ENCODE assay signal across 22 mouse cellular contexts in the genomic region with DNA sequence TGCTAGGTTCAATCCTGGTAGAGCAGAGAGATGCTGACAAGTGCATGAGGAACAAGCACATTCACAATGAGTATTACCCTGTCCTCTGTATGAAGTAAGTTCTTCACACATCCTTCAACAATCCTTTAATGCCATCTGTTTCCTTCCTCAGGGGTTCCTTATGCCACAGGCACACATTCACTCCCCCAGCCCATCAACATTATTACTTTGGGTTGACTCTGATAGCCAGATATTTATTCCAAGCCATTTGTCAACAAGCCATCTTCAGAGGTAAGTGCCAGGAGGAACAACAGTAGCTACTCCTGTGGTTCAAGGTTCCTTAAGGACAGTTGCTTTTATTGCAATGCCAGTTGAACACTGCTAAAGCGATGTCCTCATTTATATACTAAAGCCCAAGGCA.
DNase-seq lines count a peak whose midpoint lies in the region; ATAC-seq and TF ChIP-seq lines count a peak whose summit lies in the region.
"Had no signal": no experiment of that assay in that cellular context is flagged by ENCODE, and none has a peak within 500 bp of the region (broad histone marks: within the 10 kb centered on the region; RNA-seq: fewer than 3 reads in every experiment).

No protein-coding gene starts in this region.

- H3K4me2 ChIP-seq in forebrain, embryonic 13.5 days: no peak overlapping the region
- no peak overlapping the region for H3K4me2 ChIP-seq in forebrain, embryonic 12.5 days
- no peak overlapping the region for H3K4me2 ChIP-seq in hindbrain, embryonic 15.5 days
- no peak overlapping the region for H3K4me2 ChIP-seq in hindbrain, embryonic 12.5 days (replicated peaks)
- no peak overlapping the region for H3K4me2 ChIP-seq in midbrain, postnatal 0 days (ENCODE audit: low read depth, low read length, poor library complexity, severe bottlenecking)
- H3K4me2 ChIP-seq in midbrain, embryonic 11.5 days: no peak overlapping the region
- H3K4me2 ChIP-seq: embryonic facial prominence, embryonic 12.5 days; embryonic facial prominence, embryonic 15.5 days; heart, embryonic 11.5 days; intestine, embryonic 15.5 days; kidney, embryonic 15.5 days had no signal

- H3K9me3 ChIP-seq in forebrain, embryonic 13.5 days (replicated peaks): no peaks in the 10 kb centered on the region
- H3K9me3 ChIP-seq in forebrain, embryonic 12.5 days: no peaks in the 10 kb centered on the region
- no peaks in the 10 kb centered on the region for H3K9me3 ChIP-seq in hindbrain, embryonic 15.5 days
- H3K9me3 ChIP-seq in hindbrain, embryonic 12.5 days (replicated peaks): no peaks in the 10 kb centered on the region
- no peaks in the 10 kb centered on the region for H3K9me3 ChIP-seq in midbrain, postnatal 0 days (ENCODE audit: low read length)
- H3K9me3 ChIP-seq in midbrain, embryonic 11.5 days (ENCODE audit: control insufficient read depth, low read length): no peaks in the 10 kb centered on the region
- H3K9me3 ChIP-seq: embryonic facial prominence, embryonic 12.5 days; embryonic facial prominence, embryonic 15.5 days; intestine, embryonic 15.5 days; kidney, embryonic 15.5 days had no signal

- 93% methylated on average over 1 of the region's 1 CpGs for WGBS in forebrain, embryonic 13.5 days
- WGBS in forebrain, embryonic 12.5 days: 93% methylated on average over 1 of the region's 1 CpGs
- 90% methylated on average over 1 of the region's 1 CpGs for WGBS in hindbrain, embryonic 15.5 days
- WGBS in hindbrain, embryonic 12.5 days: 90% methylated on average over 1 of the region's 1 CpGs
- 89% methylated on average over 1 of the region's 1 CpGs for WGBS in midbrain, postnatal 0 days
- 89% methylated on average over 1 of the region's 1 CpGs for WGBS in midbrain, embryonic 11.5 days

- no peak overlapping the region for H3K4me3 ChIP-seq in forebrain, embryonic 13.5 days
- no peak overlapping the region for H3K4me3 ChIP-seq in forebrain, embryonic 12.5 days (replicated peaks)
- no peak overlapping the region for H3K4me3 ChIP-seq in hindbrain, embryonic 15.5 days
- no peak overlapping the region for H3K4me3 ChIP-seq in hindbrain, embryonic 12.5 days
- H3K4me3 ChIP-seq in midbrain, postnatal 0 days (ENCODE audit: low read depth, low read length): no peak overlapping the region
- no peak overlapping the region for H3K4me3 ChIP-seq in midbrain, embryonic 11.5 days (ENCODE audit: low read depth, low read length)
- H3K4me3 ChIP-seq: embryonic facial prominence, embryonic 12.5 days; embryonic facial prominence, embryonic 15.5 days; gastrocnemius, adult 2 months; intestine, embryonic 15.5 days; kidney, embryonic 15.5 days had no signal

- no peaks in the 10 kb centered on the region for H3K36me3 ChIP-seq in forebrain, embryonic 13.5 days (ENCODE audit: poor library complexity, severe bottlenecking)
- H3K36me3 ChIP-seq in forebrain, embryonic 12.5 days (replicated peaks): no peaks in the 10 kb centered on the region
- H3K36me3 ChIP-seq in hindbrain, embryonic 15.5 days: peaks cover 3% of the 10 kb centered on the region; the same call in 1 of the 2 replicates
- no peaks in the 10 kb centered on the region for H3K36me3 ChIP-seq in hindbrain, embryonic 12.5 days
- H3K36me3 ChIP-seq in midbrain, postnatal 0 days (ENCODE audit: insufficient read depth, low read length): no peaks in the 10 kb centered on the region; the same call in 1 of the 2 replicates
- H3K36me3 ChIP-seq in midbrain, embryonic 11.5 days (ENCODE audit: control insufficient read depth, insufficient read depth, low read length): no peaks in the 10 kb centered on the region
- H3K36me3 ChIP-seq: embryonic facial prominence, embryonic 12.5 days; embryonic facial prominence, embryonic 15.5 days; intestine, embryonic 15.5 days; kidney, embryonic 15.5 days had no signal

- H3K27ac ChIP-seq in forebrain, embryonic 13.5 days: no peak overlapping the region
- H3K27ac ChIP-seq in forebrain, embryonic 12.5 days: no peak overlapping the region
- no peak overlapping the region for H3K27ac ChIP-seq in hindbrain, embryonic 15.5 days (replicated peaks)
- no peak overlapping the region for H3K27ac ChIP-seq in hindbrain, embryonic 12.5 days
- H3K27ac ChIP-seq in midbrain, postnatal 0 days (ENCODE audit: low read depth, low read length): no peak overlapping the region
- no peak overlapping the region for H3K27ac ChIP-seq in midbrain, embryonic 11.5 days (ENCODE audit: low read depth, low read length)
- H3K27ac ChIP-seq: embryonic facial prominence, embryonic 12.5 days; embryonic facial prominence, embryonic 15.5 days; gastrocnemius, adult 2 months; intestine, embryonic 15.5 days; kidney, embryonic 15.5 days had no signal

- ATAC-seq in forebrain, embryonic 13.5 days: peak; percentile 34; the same call in 1 of the 2 replicates
- no peak for ATAC-seq in forebrain, embryonic 12.5 days (ENCODE audit: low FRiP score)
- ATAC-seq in hindbrain, embryonic 15.5 days (ENCODE audit: low FRiP score, low read depth): peak; percentile 38; the same call in 1 of the 2 replicates
- ATAC-seq in hindbrain, embryonic 12.5 days (ENCODE audit: low FRiP score): no peak
- ATAC-seq in midbrain, postnatal 0 days (ENCODE audit: low FRiP score): no peak
- ATAC-seq in midbrain, embryonic 11.5 days (ENCODE audit: low FRiP score): no peak
- ATAC-seq in inflammation-experienced regulatory T-cells, adult 6 months: no peak
- ATAC-seq: CD4-positive, CD25-positive, alpha-beta regulatory T cell, adult 4 months; intestine, embryonic 15.5 days had no signal

- H3K4me1 ChIP-seq in forebrain, embryonic 13.5 days: no peaks in the 10 kb centered on the region
- H3K4me1 ChIP-seq in forebrain, embryonic 12.5 days: no peaks in the 10 kb centered on the region
- no peaks in the 10 kb centered on the region for H3K4me1 ChIP-seq in hindbrain, embryonic 15.5 days (replicated peaks)
- H3K4me1 ChIP-seq in hindbrain, embryonic 12.5 days: no peaks in the 10 kb centered on the region
- H3K4me1 ChIP-seq in midbrain, postnatal 0 days (ENCODE audit: insufficient read depth, low read length): no peaks in the 10 kb centered on the region
- no peaks in the 10 kb centered on the region for H3K4me1 ChIP-seq in midbrain, embryonic 11.5 days (ENCODE audit: control insufficient read depth, insufficient read depth, low read length)
- H3K4me1 ChIP-seq: embryonic facial prominence, embryonic 12.5 days; embryonic facial prominence, embryonic 15.5 days; intestine, embryonic 15.5 days; kidney, embryonic 15.5 days had no signal

- DNase-seq in midbrain, postnatal 0 days (ENCODE audit: low spot score): peak; percentile 16
- no peak for DNase-seq in midbrain, embryonic 11.5 days (ENCODE audit: low spot score, missing footprints)
- DNase-seq: adrenal gland, adult 2 months; adrenal gland, postnatal 14 days; cerebellum, adult 9-10 months; cerebellum, postnatal 25 days; gastrocnemius, adult 2 months; gastrocnemius, postnatal 14 days; heart, adult 11 months; kidney, adult 11 months; kidney, adult 8-10 months had no signal

- no peak overlapping the region for H3K9ac ChIP-seq in forebrain, embryonic 13.5 days
- no peak overlapping the region for H3K9ac ChIP-seq in forebrain, embryonic 12.5 days
- H3K9ac ChIP-seq in hindbrain, embryonic 15.5 days: no peak overlapping the region
- H3K9ac ChIP-seq in hindbrain, embryonic 12.5 days: no peak overlapping the region
- H3K9ac ChIP-seq in midbrain, postnatal 0 days (replicated peaks; ENCODE audit: low read length, poor library complexity, severe bottlenecking): no peak overlapping the region
- no peak overlapping the region for H3K9ac ChIP-seq in midbrain, embryonic 11.5 days (ENCODE audit: low read length)
- H3K9ac ChIP-seq: embryonic facial prominence, embryonic 12.5 days; embryonic facial prominence, embryonic 15.5 days; intestine, embryonic 15.5 days; kidney, embryonic 15.5 days had no signal

- TF ChIP-seq CTCF in midbrain, postnatal 0 days (IDR thresholded peaks at IDR 0.05): no peak

- no peaks in the 10 kb centered on the region for H3K27me3 ChIP-seq in forebrain, embryonic 13.5 days
- no peaks in the 10 kb centered on the region for H3K27me3 ChIP-seq in forebrain, embryonic 12.5 days
- no peaks in the 10 kb centered on the region for H3K27me3 ChIP-seq in hindbrain, embryonic 15.5 days
- H3K27me3 ChIP-seq in hindbrain, embryonic 12.5 days: no peaks in the 10 kb centered on the region
- no peaks in the 10 kb centered on the region for H3K27me3 ChIP-seq in midbrain, postnatal 0 days (ENCODE audit: insufficient read depth, low read length)
- H3K27me3 ChIP-seq in midbrain, embryonic 11.5 days (ENCODE audit: control insufficient read depth, insufficient read depth, low read length): no peaks in the 10 kb centered on the region
- H3K27me3 ChIP-seq: embryonic facial prominence, embryonic 12.5 days; embryonic facial prominence, embryonic 15.5 days; intestine, embryonic 15.5 days; kidney, embryonic 15.5 days had no signal

Comparison
In these comparisons a context has a peak if more than half of its experiments do, and no peak if none do; other contexts are left out.
1. ATAC-seq: peak in forebrain, embryonic 13.5 days (single experiment) and hindbrain, embryonic 15.5 days (single experiment); none in forebrain, embryonic 12.5 days (single experiment), hindbrain, embryonic 12.5 days (single experiment), midbrain, postnatal 0 days (single experiment), midbrain, embryonic 11.5 days (single experiment) and inflammation-experienced regulatory T-cells, adult 6 months (single experiment).